Mouse (Mus musculus): ENCODE measurements around the gene Amigo2. TPM values are rescaled to one million over a fixed set of nuclear protein-coding genes. Genes with fewer than 3 reads are reported as not detected.

Gene Amigo2
- polyA plus RNA-seq, 1 experiment from 2014 or later: 3.4 TPM

DNA sequence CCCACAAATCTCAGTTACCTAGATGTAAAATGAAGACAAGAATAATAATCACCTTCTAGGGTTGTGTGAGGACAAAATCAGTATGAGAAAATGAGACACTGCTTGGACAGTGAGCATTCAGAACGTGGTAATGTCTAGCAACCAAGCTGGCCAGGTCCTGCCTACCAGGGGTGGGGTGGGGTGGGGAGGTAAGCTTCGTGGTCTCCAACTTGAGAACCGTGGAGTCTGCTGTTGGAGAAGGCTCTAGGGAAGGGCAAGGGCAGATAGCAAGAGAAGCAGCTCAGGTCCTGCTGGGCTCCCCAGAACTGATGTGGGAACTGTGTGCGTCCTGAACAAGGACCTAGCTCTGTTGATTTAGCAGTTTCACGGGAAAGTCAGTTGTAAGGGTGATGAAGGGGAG, 37.1 kb upstream of the Amigo2 start:
- Histone ChIP-seq H3K4me1 (ENCODE audit: control insufficient read depth, insufficient read depth, low read length) (peaks cover 6% of the 10 kb centered on the region), H3K4me2 (no peak overlapping the region), H3K36me3 (ENCODE audit: control insufficient read depth, insufficient read depth, low read length) (no peaks in the 10 kb centered on the region), H3K27me3 (ENCODE audit: control insufficient read depth, insufficient read depth, low read length) (no peaks in the 10 kb centered on the region), H3K9me3 (replicated peaks; ENCODE audit: control insufficient read depth, low read length) (no peaks in the 10 kb centered on the region), H3K4me3 (ENCODE audit: low read depth, low read length) (no peak overlapping the region), H3K27ac (ENCODE audit: low read depth, low read length) (no peak overlapping the region), H3K9ac (ENCODE audit: low read depth, low read length) (no peak overlapping the region)
- no peak for ATAC-seq (replicated peaks; ENCODE audit: insufficient number of reproducible peaks, low FRiP score, low TSS enrichment)
- 54% methylated on average over 5 of the region's 5 CpGs for WGBS (ENCODE audit: insufficient replicate concordance)

DNA sequence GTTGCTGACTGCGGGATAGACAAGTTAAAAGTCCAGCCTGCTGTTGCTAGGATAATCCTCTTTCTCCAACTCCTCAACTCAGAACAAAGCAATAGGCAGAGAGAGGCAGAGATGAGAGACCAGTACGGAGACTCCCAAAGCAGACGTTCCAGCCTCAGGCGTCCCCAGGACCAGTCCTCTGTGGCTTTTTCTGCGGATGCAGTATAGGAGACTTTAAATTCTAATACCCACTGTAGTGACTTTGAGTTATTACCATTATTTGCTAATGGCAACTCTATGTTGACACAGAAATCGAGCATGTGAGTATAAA, 35.4 kb upstream of the Amigo2 start:
- no peak overlapping the region for H3K4me2 ChIP-seq
- H3K27me3 ChIP-seq (ENCODE audit: control insufficient read depth, insufficient read depth, low read length): no peaks in the 10 kb centered on the region
- WGBS (ENCODE audit: insufficient replicate concordance): 60% methylated on average over 6 of the region's 6 CpGs
- no peak overlapping the region for H3K9ac ChIP-seq (ENCODE audit: low read depth, low read length)
- peaks cover 6% of the 10 kb centered on the region for H3K4me1 ChIP-seq (ENCODE audit: control insufficient read depth, insufficient read depth, low read length)
- H3K36me3 ChIP-seq (ENCODE audit: control insufficient read depth, insufficient read depth, low read length): no peaks in the 10 kb centered on the region
- H3K9me3 ChIP-seq (replicated peaks; ENCODE audit: control insufficient read depth, low read length): no peaks in the 10 kb centered on the region
- no peak overlapping the region for H3K27ac ChIP-seq (ENCODE audit: low read depth, low read length)
- no peak for ATAC-seq (replicated peaks; ENCODE audit: insufficient number of reproducible peaks, low FRiP score, low TSS enrichment)
- no peak overlapping the region for H3K4me3 ChIP-seq (ENCODE audit: low read depth, low read length)

- H3K9me3 ChIP-seq (replicated peaks; ENCODE audit: control insufficient read depth, low read length): no peaks in the 10 kb centered on the region
- 52% methylated on average over 10 of the region's 10 CpGs for WGBS (ENCODE audit: insufficient replicate concordance)
- ATAC-seq (replicated peaks; ENCODE audit: insufficient number of reproducible peaks, low FRiP score, low TSS enrichment): no peak
- no peak overlapping the region for H3K4me2 ChIP-seq
- no peak overlapping the region for H3K27ac ChIP-seq (ENCODE audit: low read depth, low read length)
- H3K27me3 ChIP-seq (ENCODE audit: control insufficient read depth, insufficient read depth, low read length): no peaks in the 10 kb centered on the region
- H3K4me3 ChIP-seq (ENCODE audit: low read depth, low read length): no peak overlapping the region
- H3K4me1 ChIP-seq (ENCODE audit: control insufficient read depth, insufficient read depth, low read length): peaks cover 6% of the 10 kb centered on the region
- H3K9ac ChIP-seq (ENCODE audit: low read depth, low read length): no peak overlapping the region
- no peaks in the 10 kb centered on the region for H3K36me3 ChIP-seq (ENCODE audit: control insufficient read depth, insufficient read depth, low read length)
Measured at GRCm38 (mm10) chr15:97281712-97282571, 34.9 kb upstream of the Amigo2 start.

GRCm38 (mm10) chr15:97280776-97281175, 33.7 kb upstream of the Amigo2 start:
- Histone ChIP-seq H3K27ac (ENCODE audit: low read depth, low read length) (no peak overlapping the region), H3K27me3 (ENCODE audit: control insufficient read depth, insufficient read depth, low read length) (no peaks in the 10 kb centered on the region), H3K4me3 (ENCODE audit: low read depth, low read length) (no peak overlapping the region), H3K9ac (ENCODE audit: low read depth, low read length) (no peak overlapping the region), H3K4me2 (no peak overlapping the region), H3K36me3 (ENCODE audit: control insufficient read depth, insufficient read depth, low read length) (no peaks in the 10 kb centered on the region), H3K9me3 (replicated peaks; ENCODE audit: control insufficient read depth, low read length) (no peaks in the 10 kb centered on the region), H3K4me1 (ENCODE audit: control insufficient read depth, insufficient read depth, low read length) (peaks cover 6% of the 10 kb centered on the region)
- no peak for ATAC-seq (replicated peaks; ENCODE audit: insufficient number of reproducible peaks, low FRiP score, low TSS enrichment)
- WGBS (ENCODE audit: insufficient replicate concordance): 44% methylated on average over 9 of the region's 9 CpGs

GRCm38 (mm10) chr15:97280131-97280530, 33.0 kb upstream of the Amigo2 start:
- Histone ChIP-seq H3K4me2 (no peak overlapping the region), H3K27ac (ENCODE audit: low read depth, low read length) (no peak overlapping the region), H3K36me3 (ENCODE audit: control insufficient read depth, insufficient read depth, low read length) (no peaks in the 10 kb centered on the region), H3K27me3 (ENCODE audit: control insufficient read depth, insufficient read depth, low read length) (no peaks in the 10 kb centered on the region), H3K9me3 (replicated peaks; ENCODE audit: control insufficient read depth, low read length) (no peaks in the 10 kb centered on the region), H3K9ac (ENCODE audit: low read depth, low read length) (no peak overlapping the region), H3K4me1 (ENCODE audit: control insufficient read depth, insufficient read depth, low read length) (peaks cover 6% of the 10 kb centered on the region), H3K4me3 (ENCODE audit: low read depth, low read length) (no peak overlapping the region)
- WGBS (ENCODE audit: insufficient replicate concordance): 79% methylated on average over 8 of the region's 8 CpGs
- ATAC-seq (replicated peaks; ENCODE audit: insufficient number of reproducible peaks, low FRiP score, low TSS enrichment): no peak

DNA sequence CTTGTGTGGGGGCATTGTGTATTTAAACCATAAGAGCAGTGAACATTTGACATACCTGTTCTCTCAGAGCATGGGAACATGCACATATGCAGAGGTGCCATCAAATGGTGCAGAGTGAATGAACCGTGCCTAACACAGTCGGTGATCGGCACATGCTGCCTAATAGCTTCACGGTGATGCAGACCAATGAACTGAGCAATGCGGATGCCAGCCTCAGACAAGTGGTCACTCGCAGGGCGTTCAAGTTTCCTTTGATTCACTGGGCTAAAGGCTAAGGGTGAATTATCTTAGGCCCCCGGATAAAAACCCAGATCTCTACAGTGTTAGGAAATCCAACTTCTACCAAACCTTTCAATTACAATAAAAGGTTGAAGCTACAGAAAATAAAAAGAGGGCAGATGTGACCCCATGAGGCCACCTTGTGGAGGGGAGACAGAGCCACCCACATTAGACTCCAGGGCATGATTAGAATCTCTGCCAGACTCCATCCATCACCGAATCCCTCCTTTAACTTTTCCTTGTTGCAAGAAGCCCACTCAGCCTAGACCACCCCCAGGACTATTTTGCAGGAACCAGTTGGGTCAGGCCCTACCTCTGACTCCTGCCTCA, 31.4 kb upstream of the Amigo2 start:
- Histone ChIP-seq H3K36me3 (ENCODE audit: control insufficient read depth, insufficient read depth, low read length) (no peaks in the 10 kb centered on the region), H3K4me2 (no peak overlapping the region), H3K27ac (ENCODE audit: low read depth, low read length) (no peak overlapping the region), H3K4me3 (ENCODE audit: low read depth, low read length) (no peak overlapping the region), H3K4me1 (ENCODE audit: control insufficient read depth, insufficient read depth, low read length) (peaks cover 6% of the 10 kb centered on the region), H3K27me3 (ENCODE audit: control insufficient read depth, insufficient read depth, low read length) (no peaks in the 10 kb centered on the region), H3K9me3 (replicated peaks; ENCODE audit: control insufficient read depth, low read length) (no peaks in the 10 kb centered on the region), H3K9ac (ENCODE audit: low read depth, low read length) (no peak overlapping the region)
- no peak for ATAC-seq (replicated peaks; ENCODE audit: insufficient number of reproducible peaks, low FRiP score, low TSS enrichment)
- WGBS (ENCODE audit: insufficient replicate concordance): 84% methylated on average over 9 of the region's 9 CpGs

- H3K27me3 ChIP-seq (ENCODE audit: control insufficient read depth, insufficient read depth, low read length): no peaks in the 10 kb centered on the region
- H3K9ac ChIP-seq (ENCODE audit: low read depth, low read length): no peak overlapping the region
- WGBS (ENCODE audit: insufficient replicate concordance): 79% methylated on average over 10 of the region's 10 CpGs
- peaks cover 6% of the 10 kb centered on the region for H3K4me1 ChIP-seq (ENCODE audit: control insufficient read depth, insufficient read depth, low read length)
- no peak overlapping the region for H3K4me3 ChIP-seq (ENCODE audit: low read depth, low read length)
- no peaks in the 10 kb centered on the region for H3K9me3 ChIP-seq (replicated peaks; ENCODE audit: control insufficient read depth, low read length)
- H3K4me2 ChIP-seq: no peak overlapping the region
- no peak for ATAC-seq (replicated peaks; ENCODE audit: insufficient number of reproducible peaks, low FRiP score, low TSS enrichment)
- no peaks in the 10 kb centered on the region for H3K36me3 ChIP-seq (ENCODE audit: control insufficient read depth, insufficient read depth, low read length)
- H3K27ac ChIP-seq (ENCODE audit: low read depth, low read length): no peak overlapping the region
Measured at GRCm38 (mm10) chr15:97277328-97277727, 30.2 kb upstream of the Amigo2 start.

DNA sequence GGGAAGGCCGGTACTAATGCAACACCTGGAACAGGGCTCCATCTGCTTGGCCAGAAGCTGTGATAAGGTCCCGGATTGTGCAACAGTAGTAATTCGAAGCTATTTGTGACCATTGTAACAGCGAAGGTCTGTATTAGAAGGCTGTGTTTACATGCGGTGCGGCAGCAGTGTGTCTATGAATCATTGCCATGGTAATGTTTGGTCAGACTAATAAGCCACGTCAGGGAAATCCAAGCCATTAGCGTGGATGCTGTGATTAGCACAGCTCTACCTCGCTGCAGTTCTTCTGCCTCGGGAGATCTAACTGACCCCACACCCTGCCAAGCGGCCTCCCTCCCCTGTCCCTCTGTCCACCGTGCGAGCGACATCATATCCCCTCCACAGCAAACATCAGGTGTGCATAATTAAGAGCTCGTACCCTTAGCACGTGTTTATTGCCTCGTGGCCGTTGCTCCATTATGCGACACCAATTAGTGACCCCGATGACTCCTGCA, 29.6 kb upstream of the Amigo2 start:
- H3K4me2 ChIP-seq: no peak overlapping the region
- H3K36me3 ChIP-seq (ENCODE audit: control insufficient read depth, insufficient read depth, low read length): no peaks in the 10 kb centered on the region
- H3K27me3 ChIP-seq (ENCODE audit: control insufficient read depth, insufficient read depth, low read length): no peaks in the 10 kb centered on the region
- no peaks in the 10 kb centered on the region for H3K9me3 ChIP-seq (replicated peaks; ENCODE audit: control insufficient read depth, low read length)
- WGBS (ENCODE audit: insufficient replicate concordance): 78% methylated on average over 20 of the region's 20 CpGs
- no peak overlapping the region for H3K4me3 ChIP-seq (ENCODE audit: low read depth, low read length)
- no peak for ATAC-seq (replicated peaks; ENCODE audit: insufficient number of reproducible peaks, low FRiP score, low TSS enrichment)
- H3K9ac ChIP-seq (ENCODE audit: low read depth, low read length): no peak overlapping the region
- H3K4me1 ChIP-seq (ENCODE audit: control insufficient read depth, insufficient read depth, low read length): peaks cover 6% of the 10 kb centered on the region
- no peak overlapping the region for H3K27ac ChIP-seq (ENCODE audit: low read depth, low read length)
